Mouse (Mus musculus): ENCODE measurements at regions not wholly inside any gene's neighbourhood (a gene's known extent, or its start where the extent isn't known, plus 50 kb on each side); places are given as distances from the start of the nearest gene placed in this dataset.

DNA sequence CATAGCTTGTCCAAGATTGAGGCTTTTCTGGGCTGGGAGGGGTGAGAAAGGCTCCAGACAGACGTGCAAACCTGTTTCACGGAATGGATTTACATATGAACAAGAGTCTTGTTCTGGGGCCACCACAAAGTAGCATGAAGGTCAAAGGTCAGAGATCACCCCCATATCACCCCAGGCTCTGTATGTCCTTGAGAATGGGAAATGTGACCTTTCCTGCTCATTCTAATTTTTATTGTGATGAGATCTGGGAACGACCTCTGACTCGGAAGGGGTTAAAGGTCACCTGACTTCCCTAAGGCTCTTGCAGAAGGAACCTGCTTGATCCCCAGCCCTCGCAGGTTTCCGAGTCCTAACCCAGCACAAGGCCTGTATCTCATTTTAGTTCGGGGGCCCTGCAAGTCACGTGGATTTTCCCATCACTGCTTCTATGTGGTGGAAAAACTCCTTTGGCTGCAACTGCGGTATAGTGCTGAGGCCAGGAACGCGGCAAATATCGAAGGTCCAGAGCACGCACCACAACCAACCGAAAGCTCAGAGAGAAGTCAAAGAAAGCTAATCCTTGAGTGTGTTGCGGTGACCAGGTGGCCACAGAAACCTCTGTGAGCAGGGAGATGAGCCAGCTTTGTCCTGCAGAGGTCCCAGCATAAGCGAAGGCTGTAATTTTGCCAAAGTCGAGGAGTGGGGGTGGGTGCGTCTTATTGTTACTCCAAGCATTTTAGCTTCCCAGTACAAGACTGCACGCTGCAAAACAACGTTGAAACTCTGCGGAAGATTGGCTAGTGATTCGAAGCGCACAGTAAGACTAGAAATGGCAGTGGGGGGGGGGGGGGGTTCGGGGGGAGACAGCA lies 166.1 kb upstream of the Gm3448 start:
- Histone ChIP-seq H3K4me1 (replicated peaks) (peaks cover 23% of the 10 kb centered on the region), H3K27me3 (peaks cover 5% of the 10 kb centered on the region; the same call in 1 of the 2 replicates), H3K9me3 (no peaks in the 10 kb centered on the region), H3K36me3 (no peaks in the 10 kb centered on the region), H3K4me3 (replicated peaks) (peak overlapping the region; percentile 35), H3K9ac (replicated peaks) (peak overlapping the region; percentile 54; the same call in 1 of the 2 replicates), H3K4me2 (replicated peaks) (peak overlapping the region; percentile 56), H3K27ac (peak overlapping the region; percentile 84)
- 12% methylated on average over 24 of the region's 24 CpGs for WGBS
- ATAC-seq, result peak; percentile 38

DNA sequence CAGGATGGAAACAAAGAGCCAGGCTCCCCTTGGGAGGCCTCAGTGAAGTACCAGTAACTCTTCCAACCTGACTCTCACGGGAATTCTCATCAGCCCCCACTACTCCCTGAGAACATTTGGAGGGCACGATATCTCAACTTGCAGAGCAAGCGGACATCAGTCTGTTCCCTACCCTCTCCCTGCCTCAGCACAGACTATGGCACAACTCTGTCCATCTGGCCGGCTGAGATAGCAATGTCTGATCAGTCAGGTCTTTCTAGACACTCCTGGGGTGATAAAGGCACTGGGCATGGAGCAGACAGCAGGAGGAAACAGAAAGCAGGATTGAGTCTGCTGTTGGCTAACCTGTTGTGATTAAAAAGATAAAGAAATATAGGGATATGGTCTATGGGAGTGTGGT lies 164.5 kb upstream of the Gm3448 start:
- Histone ChIP-seq H3K4me2 (replicated peaks) (no peak overlapping the region), H3K9ac (replicated peaks) (no peak overlapping the region), H3K36me3 (no peaks in the 10 kb centered on the region), H3K27me3 (peaks cover 5% of the 10 kb centered on the region; the same call in 1 of the 2 replicates), H3K9me3 (no peaks in the 10 kb centered on the region), H3K27ac (no peak overlapping the region), H3K4me3 (replicated peaks) (no peak overlapping the region), H3K4me1 (replicated peaks) (peaks cover 26% of the 10 kb centered on the region)
- WGBS, result 76% methylated on average over 4 of the region's 4 CpGs
- ATAC-seq, result no peak

DNA sequence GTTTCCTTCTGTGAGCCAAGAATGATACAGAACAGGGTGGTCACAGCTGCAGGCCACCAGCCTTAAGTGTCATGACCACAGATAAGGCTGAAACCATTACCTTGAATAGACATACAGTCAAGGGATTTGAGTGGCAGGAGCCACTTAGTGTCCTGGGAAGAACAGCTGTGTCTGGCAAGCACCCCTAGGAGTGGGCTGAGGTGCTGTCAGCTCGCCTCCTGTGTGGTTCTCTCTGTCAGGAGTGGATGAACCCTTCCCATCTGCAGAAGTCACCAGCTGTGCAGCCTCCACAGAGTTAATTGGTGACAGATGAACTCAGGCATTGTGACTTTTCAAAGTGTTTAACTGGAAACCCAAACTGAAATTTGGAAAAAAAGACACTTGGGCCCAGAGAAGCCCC lies 163.2 kb upstream of the Gm3448 start:
- ATAC-seq, result no peak
- Histone ChIP-seq H3K4me2 (replicated peaks) (no peak overlapping the region), H3K36me3 (no peaks in the 10 kb centered on the region), H3K4me3 (replicated peaks) (no peak overlapping the region), H3K9ac (replicated peaks) (no peak overlapping the region), H3K4me1 (replicated peaks) (peaks cover 28% of the 10 kb centered on the region), H3K27ac (no peak overlapping the region), H3K9me3 (no peaks in the 10 kb centered on the region), H3K27me3 (peaks cover 5% of the 10 kb centered on the region; the same call in 1 of the 2 replicates)
- WGBS, result 56% methylated on average over 1 of the region's 1 CpGs

DNA sequence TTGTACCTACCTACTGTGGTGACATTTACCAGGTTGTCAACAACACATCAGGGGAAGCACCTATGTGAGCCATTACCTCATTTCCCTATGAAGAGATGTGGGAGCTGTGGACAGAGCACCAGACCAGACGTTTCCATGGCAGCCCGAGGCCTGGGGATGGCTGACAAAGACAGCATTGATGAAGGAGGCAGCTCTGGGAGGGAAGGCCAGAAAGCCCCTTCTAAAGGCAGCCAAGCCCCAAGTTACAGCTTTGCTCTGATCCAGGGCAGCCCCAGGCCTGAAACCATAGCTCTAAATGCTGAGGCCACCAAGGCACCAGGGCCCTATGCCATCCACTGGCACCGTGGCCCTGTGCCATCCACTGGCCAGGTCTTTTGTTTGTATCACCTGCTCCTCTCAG lies 157.9 kb upstream of the Gm3448 start:
- Histone ChIP-seq H3K27me3 (peaks cover 5% of the 10 kb centered on the region; the same call in 1 of the 2 replicates), H3K36me3 (no peaks in the 10 kb centered on the region), H3K4me3 (replicated peaks) (no peak overlapping the region), H3K27ac (no peak overlapping the region), H3K9ac (replicated peaks) (no peak overlapping the region), H3K4me2 (replicated peaks) (no peak overlapping the region), H3K4me1 (replicated peaks) (peaks cover 26% of the 10 kb centered on the region), H3K9me3 (no peaks in the 10 kb centered on the region)
- 44% methylated on average over 3 of the region's 3 CpGs for WGBS
- ATAC-seq, result peak; percentile 58

DNA sequence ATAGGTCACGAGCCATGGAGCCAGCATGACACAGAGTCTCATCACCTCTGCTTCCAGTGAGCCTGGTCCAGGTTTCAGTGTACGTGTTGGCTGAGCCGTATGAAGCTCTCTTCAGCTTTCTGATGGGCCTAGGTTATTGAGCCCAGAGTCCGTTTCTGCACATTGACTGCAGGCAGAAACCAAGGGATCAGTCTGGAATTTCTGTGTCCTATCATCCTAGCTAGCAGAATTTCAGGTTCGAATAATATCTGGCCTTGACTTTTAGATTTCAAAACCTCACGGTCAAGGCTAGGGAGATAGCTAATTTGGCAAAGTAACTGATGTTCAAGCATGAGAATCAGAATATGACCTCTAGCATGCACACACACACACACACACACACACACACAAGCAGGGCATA lies 156.0 kb upstream of the Gm3448 start:
- Histone ChIP-seq H3K9ac (replicated peaks) (no peak overlapping the region), H3K4me3 (replicated peaks) (no peak overlapping the region), H3K4me2 (replicated peaks) (no peak overlapping the region), H3K27ac (no peak overlapping the region), H3K36me3 (no peaks in the 10 kb centered on the region), H3K27me3 (no peaks in the 10 kb centered on the region; the same call in 1 of the 2 replicates), H3K4me1 (replicated peaks) (peaks cover 35% of the 10 kb centered on the region), H3K9me3 (no peaks in the 10 kb centered on the region)
- ATAC-seq, result no peak
- WGBS, result 93% methylated on average over 6 of the region's 6 CpGs

DNA sequence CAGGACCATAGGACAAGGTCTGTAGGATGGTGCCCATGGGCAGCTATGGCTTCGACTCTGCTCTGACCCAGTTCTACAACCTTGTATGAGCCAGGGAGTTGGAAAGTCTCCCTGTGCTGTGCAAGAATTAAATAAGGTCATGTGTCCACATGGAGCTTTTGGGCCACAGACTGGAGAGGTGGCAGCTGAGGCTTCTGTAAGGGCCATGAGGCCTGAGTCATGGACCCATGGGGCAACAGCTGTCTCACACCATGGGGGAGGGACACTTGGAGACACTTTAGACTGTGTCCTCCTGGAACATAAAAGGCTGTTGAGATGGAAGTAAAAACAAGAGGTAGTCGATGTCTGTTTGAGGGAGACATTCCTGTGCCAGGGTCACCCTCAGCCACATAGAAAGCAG lies 154.5 kb upstream of the Gm3448 start:
- Histone ChIP-seq H3K9me3 (no peaks in the 10 kb centered on the region), H3K4me2 (replicated peaks) (no peak overlapping the region), H3K27me3 (no peaks in the 10 kb centered on the region), H3K27ac (no peak overlapping the region), H3K36me3 (no peaks in the 10 kb centered on the region), H3K9ac (replicated peaks) (no peak overlapping the region), H3K4me3 (replicated peaks) (no peak overlapping the region), H3K4me1 (replicated peaks) (peaks cover 31% of the 10 kb centered on the region)
- WGBS, result 91% methylated on average over 2 of the region's 2 CpGs
- ATAC-seq, result no peak

DNA sequence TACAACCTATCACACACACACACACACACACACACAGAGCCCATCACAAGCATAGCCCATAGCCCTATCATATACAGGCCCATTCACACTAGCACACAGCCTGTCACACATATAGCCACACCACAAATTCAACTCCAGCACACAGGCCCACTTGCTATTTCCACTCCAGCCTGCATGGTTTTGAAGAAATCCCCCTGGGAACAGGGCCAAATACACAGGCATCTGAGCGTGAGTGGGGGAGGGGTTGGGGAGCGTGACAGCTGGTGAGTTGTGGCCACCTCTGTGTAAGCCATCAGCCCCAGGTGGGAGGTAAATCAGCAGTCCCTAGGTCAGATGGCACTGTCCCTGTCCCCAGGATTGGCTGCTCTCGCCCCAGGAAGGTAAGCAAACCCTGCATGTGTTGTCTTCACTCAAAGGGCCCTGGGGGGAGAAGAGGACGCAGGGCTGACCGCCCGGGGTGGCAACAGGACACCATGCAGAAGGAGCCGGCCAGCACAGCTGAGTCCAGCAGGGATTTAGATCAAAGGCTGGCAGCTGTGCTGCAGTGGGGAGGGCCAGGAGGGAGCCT lies 153.6 kb upstream of the Gm3448 start:
- H3K4me1 ChIP-seq (replicated peaks), result peaks cover 31% of the 10 kb centered on the region
- ATAC-seq, result peak; percentile 78
- no peaks in the 10 kb centered on the region for H3K9me3 ChIP-seq
- H3K9ac ChIP-seq (replicated peaks), result no peak overlapping the region
- H3K4me2 ChIP-seq (replicated peaks), result 0 out of 2 replicates have a peak overlapping the region, but pooled peaks have one; percentile 8
- H3K27me3 ChIP-seq, result no peaks in the 10 kb centered on the region
- 2% methylated on average over 7 of the region's 7 CpGs for WGBS
- H3K4me3 ChIP-seq (replicated peaks), result no peak overlapping the region
- H3K27ac ChIP-seq, result peak overlapping the region; percentile 47; the same call in 1 of the 2 replicates
- no peaks in the 10 kb centered on the region for H3K36me3 ChIP-seq

DNA sequence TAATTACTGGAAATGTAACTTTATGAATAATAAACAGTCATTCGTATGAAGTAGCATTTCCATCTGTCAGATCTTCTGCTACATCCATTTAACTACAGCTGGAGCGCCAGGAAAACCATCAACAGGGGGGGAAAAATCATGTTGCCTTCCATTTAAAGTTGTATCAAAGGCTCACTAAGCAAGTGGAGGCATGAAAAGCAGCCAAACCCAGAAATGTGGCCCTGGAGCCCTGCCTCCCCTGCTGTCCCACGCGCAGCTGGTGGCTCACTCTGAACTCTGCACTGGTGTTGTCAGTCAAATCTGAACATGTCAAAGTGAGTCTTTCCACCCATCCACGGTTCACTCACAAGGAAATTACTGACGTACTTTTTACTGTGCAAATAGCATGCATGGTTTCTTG lies 152.5 kb upstream of the Gm3448 start:
- H3K36me3 ChIP-seq, result no peaks in the 10 kb centered on the region
- H3K9me3 ChIP-seq, result no peaks in the 10 kb centered on the region
- no peak overlapping the region for H3K4me3 ChIP-seq (replicated peaks)
- H3K27ac ChIP-seq, result no peak overlapping the region
- ATAC-seq, result no peak
- peaks cover 23% of the 10 kb centered on the region for H3K4me1 ChIP-seq (replicated peaks)
- H3K27me3 ChIP-seq, result no peaks in the 10 kb centered on the region
- H3K9ac ChIP-seq (replicated peaks), result no peak overlapping the region
- no peak overlapping the region for H3K4me2 ChIP-seq (replicated peaks)
- 57% methylated on average over 6 of the region's 6 CpGs for WGBS

DNA sequence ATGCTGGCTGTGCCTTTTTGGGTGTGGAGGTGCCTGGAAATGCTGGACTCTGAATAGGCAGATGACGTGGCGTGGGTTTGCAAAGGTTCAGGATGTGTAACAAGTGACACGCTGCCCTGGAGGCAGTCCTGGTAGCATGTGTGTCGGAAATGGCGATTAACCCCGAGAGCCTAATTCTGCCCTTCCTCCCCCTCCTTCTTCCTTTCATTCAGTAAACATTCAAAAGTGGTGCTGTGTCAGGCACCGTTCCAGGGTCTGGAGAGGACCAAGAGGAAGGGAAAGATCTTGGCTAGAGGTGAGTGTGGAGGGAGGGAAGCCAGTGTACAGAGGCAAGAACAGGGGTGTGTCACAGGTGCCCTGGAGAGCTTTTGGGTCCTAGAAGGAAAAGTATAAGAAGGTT lies 151.5 kb upstream of the Gm3448 start:
- H3K4me2 ChIP-seq (replicated peaks), result no peak overlapping the region
- H3K4me3 ChIP-seq (replicated peaks), result no peak overlapping the region
- WGBS, result 71% methylated on average over 7 of the region's 7 CpGs
- H3K4me1 ChIP-seq (replicated peaks), result peaks cover 23% of the 10 kb centered on the region
- no peaks in the 10 kb centered on the region for H3K9me3 ChIP-seq
- no peak overlapping the region for H3K27ac ChIP-seq
- ATAC-seq, result no peak
- H3K27me3 ChIP-seq, result no peaks in the 10 kb centered on the region
- no peaks in the 10 kb centered on the region for H3K36me3 ChIP-seq
- no peak overlapping the region for H3K9ac ChIP-seq (replicated peaks)

DNA sequence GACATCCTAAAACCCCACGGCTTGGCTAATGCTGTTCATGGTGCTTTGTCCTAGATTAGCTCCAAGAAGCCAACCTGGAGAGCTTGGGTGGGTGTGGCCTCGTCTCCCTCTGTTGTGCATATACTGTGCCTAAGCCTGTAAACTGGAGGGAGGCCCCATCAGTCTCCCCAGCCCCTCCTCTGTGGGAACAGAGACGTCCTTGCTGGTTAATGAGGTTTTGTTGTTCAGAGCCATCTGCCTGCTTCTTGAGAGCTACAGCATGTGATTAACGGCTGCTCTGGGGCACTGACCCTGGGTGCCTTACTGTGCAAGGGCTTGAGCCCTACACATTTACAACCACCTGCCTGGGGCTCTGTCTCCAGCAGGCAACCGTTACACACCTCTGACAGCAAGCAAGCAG lies 143.9 kb upstream of the Gm3448 start:
- no peak overlapping the region for H3K4me3 ChIP-seq (replicated peaks)
- no peak overlapping the region for H3K27ac ChIP-seq
- no peaks in the 10 kb centered on the region for H3K9me3 ChIP-seq
- WGBS, result 7% methylated on average over 5 of the region's 5 CpGs
- no peaks in the 10 kb centered on the region for H3K36me3 ChIP-seq
- ATAC-seq, result peak; percentile 81
- no peaks in the 10 kb centered on the region for H3K27me3 ChIP-seq
- no peak overlapping the region for H3K4me2 ChIP-seq (replicated peaks)
- H3K4me1 ChIP-seq (replicated peaks), result peaks cover 35% of the 10 kb centered on the region
- no peak overlapping the region for H3K9ac ChIP-seq (replicated peaks)

DNA sequence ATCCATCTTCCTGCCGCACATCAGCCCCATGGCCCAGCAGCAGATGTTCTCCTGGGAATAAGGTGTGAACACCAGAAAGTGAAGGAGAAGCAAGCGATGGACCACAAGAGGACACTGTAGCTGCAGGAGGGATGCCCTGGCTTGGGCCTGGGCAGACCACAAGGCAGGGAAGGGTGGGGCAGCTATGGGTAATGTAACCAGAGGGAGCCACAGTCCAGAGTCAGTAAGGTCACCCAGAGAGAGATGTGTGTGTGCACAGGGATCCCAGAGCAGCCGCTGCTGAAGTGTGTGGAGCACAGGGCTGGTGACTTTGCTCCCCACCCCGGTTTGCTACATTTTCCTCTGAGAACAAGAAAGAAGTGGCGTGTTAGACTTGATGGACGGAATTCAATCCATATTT lies 142.5 kb upstream of the Gm3448 start:
- Histone ChIP-seq H3K4me3 (replicated peaks) (no peak overlapping the region), H3K27ac (no peak overlapping the region), H3K4me2 (replicated peaks) (no peak overlapping the region), H3K27me3 (0 out of 2 replicates have a peak, but pooled peaks cover 5% of the 10 kb centered on the region), H3K4me1 (replicated peaks) (peaks cover 46% of the 10 kb centered on the region), H3K36me3 (no peaks in the 10 kb centered on the region), H3K9ac (replicated peaks) (no peak overlapping the region), H3K9me3 (no peaks in the 10 kb centered on the region)
- WGBS, result 84% methylated on average over 6 of the region's 6 CpGs
- ATAC-seq, result no peak

DNA sequence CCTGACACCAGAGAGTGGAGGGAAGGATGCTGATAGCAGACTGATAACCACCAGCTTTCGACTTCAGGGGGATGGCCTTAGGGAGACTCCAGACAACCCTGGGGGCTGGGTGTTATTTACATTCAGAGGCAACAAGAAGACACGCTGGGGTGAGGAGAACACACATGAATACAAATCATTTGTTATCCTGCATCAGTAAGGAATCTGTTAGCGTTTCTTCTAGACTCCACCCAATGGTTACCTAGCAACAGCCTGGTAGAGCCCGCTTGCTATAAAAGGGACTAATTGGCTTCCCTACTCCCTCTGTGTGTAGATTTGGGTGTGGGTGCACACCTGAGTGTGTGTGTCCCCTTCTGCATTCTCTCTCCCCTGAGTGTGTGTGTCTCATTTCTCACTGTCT lies 140.8 kb upstream of the Gm3448 start:
- ATAC-seq, result peak; percentile 51; the same call in 1 of the 2 replicates
- no peaks in the 10 kb centered on the region for H3K9me3 ChIP-seq
- H3K27me3 ChIP-seq, result 0 out of 2 replicates have a peak, but pooled peaks cover 5% of the 10 kb centered on the region

More for the DNA sequence above, 140.8 kb upstream of the Gm3448 start:
- H3K4me2 ChIP-seq (replicated peaks), result no peak overlapping the region
- H3K4me3 ChIP-seq (replicated peaks), result no peak overlapping the region
- WGBS, result 16% methylated on average over 4 of the region's 4 CpGs
- H3K9ac ChIP-seq (replicated peaks), result no peak overlapping the region
- H3K27ac ChIP-seq, result no peak overlapping the region
- peaks cover 46% of the 10 kb centered on the region for H3K4me1 ChIP-seq (replicated peaks)
- no peaks in the 10 kb centered on the region for H3K36me3 ChIP-seq
